Mouse (Mus musculus): ENCODE measurements around the gene Ttc8. TPM values are rescaled to one million over a fixed set of nuclear protein-coding genes. Genes with fewer than 3 reads are reported as not detected.

The Ttc8 gene
- polyA plus RNA-seq, 1 experiment from 2014 or later, result 31.0 TPM

GRCm38 (mm10) chr12:98961415-98961814 lies 41.0 kb downstream of the Ttc8 start:
- no peaks in the 10 kb centered on the region for H3K27me3 ChIP-seq (ENCODE audit: insufficient read depth, low read length)
- ATAC-seq (replicated peaks; ENCODE audit: low FRiP score, low read depth) (no peak), DNase-seq (ENCODE audit: low spot score) (no peak)
- H3K4me1 ChIP-seq (replicated peaks; ENCODE audit: insufficient read depth, low read length), result no peaks in the 10 kb centered on the region
- no peak for TF ChIP-seq CTCF (IDR thresholded peaks at IDR 0.05; ENCODE audit: low read depth)
- H3K36me3 ChIP-seq (ENCODE audit: insufficient read depth, low read length), result 0 out of 2 replicates have a peak, but pooled peaks cover 2% of the 10 kb centered on the region
- H3K9me3 ChIP-seq (replicated peaks; ENCODE audit: low read length), result no peaks in the 10 kb centered on the region
- H3K27ac ChIP-seq, result no peak overlapping the region
- no peak overlapping the region for H3K4me3 ChIP-seq (replicated peaks; ENCODE audit: low read depth, low read length)
- WGBS, result 86% methylated on average over 4 of the region's 4 CpGs
- H3K9ac ChIP-seq (ENCODE audit: low read depth, low read length), result no peak overlapping the region
- H3K4me2 ChIP-seq (ENCODE audit: low read length), result no peak overlapping the region

DNA sequence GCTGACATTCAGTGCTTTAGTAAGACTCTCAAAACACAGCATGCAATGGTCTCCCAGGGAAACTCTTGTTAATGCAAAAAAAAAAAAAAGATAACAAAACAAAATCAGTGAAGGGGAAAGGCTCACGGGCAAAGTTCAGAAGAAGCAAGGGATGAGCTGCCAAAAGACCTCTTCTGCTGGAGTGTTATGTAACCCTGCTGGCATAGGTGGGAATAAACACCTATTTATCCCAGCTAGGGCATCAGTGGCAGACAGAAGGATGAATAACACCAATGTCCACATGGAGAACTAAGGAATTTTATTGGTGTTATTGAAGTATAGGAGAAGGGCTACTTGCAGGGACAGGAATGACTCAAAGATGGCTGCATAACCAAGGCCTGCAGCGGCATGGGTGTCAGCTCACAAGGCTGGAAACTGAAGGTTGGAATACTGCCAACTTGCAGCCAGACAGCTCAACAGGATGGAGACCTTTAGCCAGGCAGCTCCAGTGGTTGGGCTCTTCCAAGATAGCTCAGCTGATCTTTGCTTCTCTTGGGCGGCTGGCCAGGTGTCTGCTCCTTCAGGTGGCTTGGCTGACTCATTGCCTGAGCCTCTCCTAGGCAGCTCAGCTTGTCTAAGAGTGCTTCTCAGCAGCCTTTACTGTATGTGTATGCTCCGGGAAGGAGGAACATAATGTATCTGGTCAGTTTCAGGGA lies 45.2 kb downstream of the Ttc8 start:
- no peaks in the 10 kb centered on the region for H3K9me3 ChIP-seq (replicated peaks; ENCODE audit: low read length)
- no peaks in the 10 kb centered on the region for H3K27me3 ChIP-seq (ENCODE audit: insufficient read depth, low read length)
- ATAC-seq (replicated peaks; ENCODE audit: low FRiP score, low read depth), result peak; percentile 79
- H3K4me3 ChIP-seq (replicated peaks; ENCODE audit: low read depth, low read length), result no peak overlapping the region
- TF ChIP-seq CTCF (IDR thresholded peaks at IDR 0.05; ENCODE audit: low read depth), result no peak
- peak; percentile 22 for DNase-seq (ENCODE audit: low spot score)
- WGBS, result 56% methylated on average over 4 of the region's 4 CpGs
- no peak overlapping the region for H3K9ac ChIP-seq (ENCODE audit: low read depth, low read length)
- H3K4me1 ChIP-seq (replicated peaks; ENCODE audit: insufficient read depth, low read length), result no peaks in the 10 kb centered on the region
- no peak overlapping the region for H3K4me2 ChIP-seq (ENCODE audit: low read length)
- no peaks in the 10 kb centered on the region for H3K36me3 ChIP-seq (ENCODE audit: insufficient read depth, low read length)
- H3K27ac ChIP-seq, result no peak overlapping the region

GRCm38 (mm10) chr12:98972291-98972690 lies 51.9 kb downstream of the Ttc8 start:
- DNase-seq (ENCODE audit: low spot score), result no peak
- ATAC-seq (replicated peaks; ENCODE audit: low FRiP score, low read depth), result no peak
- no peaks in the 10 kb centered on the region for H3K27me3 ChIP-seq (ENCODE audit: insufficient read depth, low read length)
- WGBS, result 99% methylated on average over 3 of the region's 3 CpGs
- H3K27ac ChIP-seq, result no peak overlapping the region
- 0 out of 2 replicates have a peak, but pooled peaks have one; percentile 3 for TF ChIP-seq CTCF (IDR thresholded peaks at IDR 0.05; ENCODE audit: low read depth)
- no peaks in the 10 kb centered on the region for H3K36me3 ChIP-seq (ENCODE audit: insufficient read depth, low read length)
- no peak overlapping the region for H3K9ac ChIP-seq (ENCODE audit: low read depth, low read length)
- H3K4me1 ChIP-seq (replicated peaks; ENCODE audit: insufficient read depth, low read length), result no peaks in the 10 kb centered on the region
- H3K4me2 ChIP-seq (ENCODE audit: low read length), result no peak overlapping the region
- H3K4me3 ChIP-seq (replicated peaks; ENCODE audit: low read depth, low read length), result no peak overlapping the region
- no peaks in the 10 kb centered on the region for H3K9me3 ChIP-seq (replicated peaks; ENCODE audit: low read length)

- no peak for TF ChIP-seq CTCF (IDR thresholded peaks at IDR 0.05; ENCODE audit: low read depth)
- H3K27ac ChIP-seq, result no peak overlapping the region
- peaks cover 5% of the 10 kb centered on the region; the same call in 1 of the 2 replicates for H3K36me3 ChIP-seq (ENCODE audit: insufficient read depth, low read length)
- H3K9me3 ChIP-seq (replicated peaks; ENCODE audit: low read length), result no peaks in the 10 kb centered on the region
- DNase-seq (ENCODE audit: low spot score) (no peak), ATAC-seq (replicated peaks; ENCODE audit: low FRiP score, low read depth) (no peak)
- no peaks in the 10 kb centered on the region for H3K27me3 ChIP-seq (ENCODE audit: insufficient read depth, low read length)
- H3K4me3 ChIP-seq (replicated peaks; ENCODE audit: low read depth, low read length), result no peak overlapping the region
- WGBS, result 85% methylated on average over 10 of the region's 10 CpGs
- H3K9ac ChIP-seq (ENCODE audit: low read depth, low read length), result no peak overlapping the region
- H3K4me2 ChIP-seq (ENCODE audit: low read length), result no peak overlapping the region
- no peaks in the 10 kb centered on the region for H3K4me1 ChIP-seq (replicated peaks; ENCODE audit: insufficient read depth, low read length)
Observed at GRCm38 (mm10) chr12:98973461-98973860, 53.1 kb downstream of the Ttc8 start.

GRCm38 (mm10) chr12:98974157-98974804 lies 53.9 kb downstream of the Ttc8 start:
- 69% methylated on average over 12 of the region's 12 CpGs for WGBS
- DNase-seq (ENCODE audit: low spot score) (no peak), ATAC-seq (replicated peaks; ENCODE audit: low FRiP score, low read depth) (no peak)
- Histone ChIP-seq H3K4me2 (ENCODE audit: low read length) (no peak overlapping the region), H3K4me3 (replicated peaks; ENCODE audit: low read depth, low read length) (no peak overlapping the region), H3K27me3 (ENCODE audit: insufficient read depth, low read length) (no peaks in the 10 kb centered on the region), H3K4me1 (replicated peaks; ENCODE audit: insufficient read depth, low read length) (no peaks in the 10 kb centered on the region), H3K36me3 (ENCODE audit: insufficient read depth, low read length) (peaks cover 5% of the 10 kb centered on the region; the same call in 1 of the 2 replicates), H3K27ac (no peak overlapping the region), H3K9me3 (replicated peaks; ENCODE audit: low read length) (no peaks in the 10 kb centered on the region), H3K9ac (ENCODE audit: low read depth, low read length) (no peak overlapping the region)
- no peak for TF ChIP-seq CTCF (IDR thresholded peaks at IDR 0.05; ENCODE audit: low read depth)

GRCm38 (mm10) chr12:98981081-98981480 lies 60.7 kb downstream of the Ttc8 start:
- TF ChIP-seq CTCF (IDR thresholded peaks at IDR 0.05; ENCODE audit: low read depth), result no peak
- WGBS, result 94% methylated on average over 3 of the region's 3 CpGs
- Histone ChIP-seq H3K9ac (ENCODE audit: low read depth, low read length) (no peak overlapping the region), H3K4me2 (ENCODE audit: low read length) (no peak overlapping the region), H3K27me3 (ENCODE audit: insufficient read depth, low read length) (no peaks in the 10 kb centered on the region), H3K4me3 (replicated peaks; ENCODE audit: low read depth, low read length) (no peak overlapping the region), H3K4me1 (replicated peaks; ENCODE audit: insufficient read depth, low read length) (no peaks in the 10 kb centered on the region), H3K36me3 (ENCODE audit: insufficient read depth, low read length) (peaks cover 5% of the 10 kb centered on the region; the same call in 1 of the 2 replicates), H3K9me3 (replicated peaks; ENCODE audit: low read length) (no peaks in the 10 kb centered on the region), H3K27ac (no peak overlapping the region)
- no peak for DNase-seq (ENCODE audit: low spot score)
- no peak for ATAC-seq (replicated peaks; ENCODE audit: low FRiP score, low read depth)

Measured in kidney, postnatal 0 days (tissue).